Mouse (Mus musculus): ENCODE measurements at regions not wholly inside any gene's neighbourhood (a gene's known extent, or its start where the extent isn't known, plus 50 kb on each side); places are given as distances from the start of the nearest gene placed in this dataset.

GRCm38 (mm10) chr2:75567131-75567530, 91.9 kb upstream of the Hnrnpa3 start:
- Histone ChIP-seq H3K4me3 (ENCODE audit: low read depth, low read length) (no peak overlapping the region), H3K9me3 (replicated peaks; ENCODE audit: control insufficient read depth, insufficient read depth, low read length, poor library complexity, severe bottlenecking) (no peaks in the 10 kb centered on the region)

GRCm38 (mm10) chr2:75569756-75570155, 89.3 kb upstream of the Hnrnpa3 start:
- Histone ChIP-seq H3K27me3 (ENCODE audit: control insufficient read depth, insufficient read depth, low read length, poor library complexity, severe bottlenecking) (no peaks in the 10 kb centered on the region; the same call in 1 of the 2 replicates), H3K4me3 (ENCODE audit: low read depth, low read length) (no peak overlapping the region), H3K9me3 (replicated peaks; ENCODE audit: control insufficient read depth, insufficient read depth, low read length, poor library complexity, severe bottlenecking) (no peaks in the 10 kb centered on the region), H3K9ac (ENCODE audit: low read depth, poor library complexity, severe bottlenecking) (no peak overlapping the region), H3K4me1 (ENCODE audit: control insufficient read depth, insufficient read depth, low read length) (no peaks in the 10 kb centered on the region), H3K27ac (ENCODE audit: insufficient read depth, low read length) (no peak overlapping the region), H3K36me3 (ENCODE audit: control insufficient read depth, insufficient read depth, low read length, poor library complexity, severe bottlenecking) (no peaks in the 10 kb centered on the region)
- no peak for TF ChIP-seq POLR2A (IDR thresholded peaks at IDR 0.05; ENCODE audit: insufficient read depth, low read length)

More at GRCm38 (mm10) chr2:75567131-75567530, 91.9 kb upstream of the Hnrnpa3 start:
- TF ChIP-seq CTCF (IDR thresholded peaks at IDR 0.05; ENCODE audit: low read depth, low read length) (no peak), EP300 (IDR thresholded peaks at IDR 0.05; ENCODE audit: insufficient read depth, low read depth, low read length) (no peak), POLR2A (IDR thresholded peaks at IDR 0.05; ENCODE audit: insufficient read depth, low read length) (no peak)
- Histone ChIP-seq H3K36me3 (ENCODE audit: control insufficient read depth, insufficient read depth, low read length, poor library complexity, severe bottlenecking) (no peaks in the 10 kb centered on the region), H3K27me3 (ENCODE audit: control insufficient read depth, insufficient read depth, low read length, poor library complexity, severe bottlenecking) (no peaks in the 10 kb centered on the region), H3K27ac (ENCODE audit: insufficient read depth, low read length) (no peak overlapping the region), H3K4me1 (ENCODE audit: control insufficient read depth, insufficient read depth, low read length) (no peaks in the 10 kb centered on the region), H3K9ac (ENCODE audit: low read depth, poor library complexity, severe bottlenecking) (no peak overlapping the region)

- Histone ChIP-seq H3K36me3 (ENCODE audit: control insufficient read depth, insufficient read depth, low read length, poor library complexity, severe bottlenecking) (no peaks in the 10 kb centered on the region), H3K27ac (ENCODE audit: insufficient read depth, low read length) (no peak overlapping the region), H3K27me3 (ENCODE audit: control insufficient read depth, insufficient read depth, low read length, poor library complexity, severe bottlenecking) (no peaks in the 10 kb centered on the region; the same call in 1 of the 2 replicates), H3K4me1 (ENCODE audit: control insufficient read depth, insufficient read depth, low read length) (no peaks in the 10 kb centered on the region), H3K9ac (ENCODE audit: low read depth, poor library complexity, severe bottlenecking) (no peak overlapping the region), H3K9me3 (replicated peaks; ENCODE audit: control insufficient read depth, insufficient read depth, low read length, poor library complexity, severe bottlenecking) (no peaks in the 10 kb centered on the region), H3K4me3 (ENCODE audit: low read depth, low read length) (no peak overlapping the region)
- TF ChIP-seq POLR2A (IDR thresholded peaks at IDR 0.05; ENCODE audit: insufficient read depth, low read length): no peak
Observed at GRCm38 (mm10) chr2:75570246-75570645, 88.8 kb upstream of the Hnrnpa3 start.

- 0 out of 2 replicates have a peak overlapping the region, but pooled peaks have one; percentile 7 for H3K4me3 ChIP-seq (ENCODE audit: low read depth, low read length)
Observed at GRCm38 (mm10) chr2:75584975-75585374, 74.1 kb upstream of the Hnrnpa3 start.

GRCm38 (mm10) chr2:75588572-75588971, 70.5 kb upstream of the Hnrnpa3 start:
- no peaks in the 10 kb centered on the region for H3K36me3 ChIP-seq (ENCODE audit: control insufficient read depth, insufficient read depth, low read length, poor library complexity, severe bottlenecking)
- H3K9ac ChIP-seq (ENCODE audit: low read depth, poor library complexity, severe bottlenecking): no peak overlapping the region
- no peaks in the 10 kb centered on the region for H3K9me3 ChIP-seq (replicated peaks; ENCODE audit: control insufficient read depth, insufficient read depth, low read length, poor library complexity, severe bottlenecking)
- H3K4me1 ChIP-seq (ENCODE audit: control insufficient read depth, insufficient read depth, low read length): no peaks in the 10 kb centered on the region
- TF ChIP-seq EP300 (IDR thresholded peaks at IDR 0.05; ENCODE audit: insufficient read depth, low read depth, low read length): no peak
- TF ChIP-seq CTCF (IDR thresholded peaks at IDR 0.05; ENCODE audit: low read depth, low read length): no peak
- no peak for TF ChIP-seq POLR2A (IDR thresholded peaks at IDR 0.05; ENCODE audit: insufficient read depth, low read length)
- H3K27ac ChIP-seq (ENCODE audit: insufficient read depth, low read length): no peak overlapping the region
- no peak overlapping the region for H3K4me3 ChIP-seq (ENCODE audit: low read depth, low read length)
- H3K27me3 ChIP-seq (ENCODE audit: control insufficient read depth, insufficient read depth, low read length, poor library complexity, severe bottlenecking): 0 out of 2 replicates have a peak, but pooled peaks cover 2% of the 10 kb centered on the region

More at GRCm38 (mm10) chr2:75584975-75585374, 74.1 kb upstream of the Hnrnpa3 start:
- Histone ChIP-seq H3K9ac (ENCODE audit: low read depth, poor library complexity, severe bottlenecking) (0 out of 2 replicates have a peak overlapping the region, but pooled peaks have one; percentile 40), H3K9me3 (replicated peaks; ENCODE audit: control insufficient read depth, insufficient read depth, low read length, poor library complexity, severe bottlenecking) (no peaks in the 10 kb centered on the region), H3K27ac (ENCODE audit: insufficient read depth, low read length) (no peak overlapping the region), H3K36me3 (ENCODE audit: control insufficient read depth, insufficient read depth, low read length, poor library complexity, severe bottlenecking) (no peaks in the 10 kb centered on the region), H3K4me1 (ENCODE audit: control insufficient read depth, insufficient read depth, low read length) (no peaks in the 10 kb centered on the region), H3K27me3 (ENCODE audit: control insufficient read depth, insufficient read depth, low read length, poor library complexity, severe bottlenecking) (0 out of 2 replicates have a peak, but pooled peaks cover 2% of the 10 kb centered on the region)
- TF ChIP-seq EP300 (IDR thresholded peaks at IDR 0.05; ENCODE audit: insufficient read depth, low read depth, low read length): no peak
- no peak for TF ChIP-seq POLR2A (IDR thresholded peaks at IDR 0.05; ENCODE audit: insufficient read depth, low read length)
- no peak for TF ChIP-seq CTCF (IDR thresholded peaks at IDR 0.05; ENCODE audit: low read depth, low read length)

- H3K9me3 ChIP-seq (replicated peaks; ENCODE audit: control insufficient read depth, insufficient read depth, low read length, poor library complexity, severe bottlenecking): no peaks in the 10 kb centered on the region
- no peak overlapping the region for H3K4me3 ChIP-seq (ENCODE audit: low read depth, low read length)
- H3K36me3 ChIP-seq (ENCODE audit: control insufficient read depth, insufficient read depth, low read length, poor library complexity, severe bottlenecking): no peaks in the 10 kb centered on the region
- no peak for TF ChIP-seq CTCF (IDR thresholded peaks at IDR 0.05; ENCODE audit: low read depth, low read length)
- no peak for TF ChIP-seq POLR2A (IDR thresholded peaks at IDR 0.05; ENCODE audit: insufficient read depth, low read length)
- no peak for TF ChIP-seq EP300 (IDR thresholded peaks at IDR 0.05; ENCODE audit: insufficient read depth, low read depth, low read length)
- H3K9ac ChIP-seq (ENCODE audit: low read depth, poor library complexity, severe bottlenecking): no peak overlapping the region
- 0 out of 2 replicates have a peak, but pooled peaks cover 2% of the 10 kb centered on the region for H3K27me3 ChIP-seq (ENCODE audit: control insufficient read depth, insufficient read depth, low read length, poor library complexity, severe bottlenecking)
- H3K4me1 ChIP-seq (ENCODE audit: control insufficient read depth, insufficient read depth, low read length): no peaks in the 10 kb centered on the region
- no peak overlapping the region for H3K27ac ChIP-seq (ENCODE audit: insufficient read depth, low read length)
Observed at GRCm38 (mm10) chr2:75589452-75589851, 69.6 kb upstream of the Hnrnpa3 start.
